In genomic region chr11:115863895-115864294, GRCm38 (mm10) we compare ENCODE assay signal across 26 mouse cellular contexts. TPM values are rescaled to one million over a fixed set of nuclear protein-coding genes. Genes with fewer than 3 reads are reported as not detected.
DNase-seq lines count a peak whose midpoint lies in the region; ATAC-seq and TF ChIP-seq lines count a peak whose summit lies in the region.
"Had no signal": no experiment of that assay in that cellular context is flagged by ENCODE, and none has a peak within 500 bp of the region (broad histone marks: within the 10 kb centered on the region; RNA-seq: fewer than 3 reads in every experiment).

No protein-coding gene starts in this region.

- peak; percentile 57 for TF ChIP-seq CTCF in intestine, postnatal 0 days (IDR thresholded peaks at IDR 0.05; ENCODE audit: low read depth)
- TF ChIP-seq CTCF in liver, postnatal 0 days (IDR thresholded peaks at IDR 0.05; ENCODE audit: low read depth) = peak; percentile 37; the same call in 1 of the 2 replicates
- TF ChIP-seq CTCF in CH12.LX (conservative IDR thresholded peaks at IDR 0.05 in 1 of 2, IDR thresholded peaks at IDR 0.05 in 1 of 2; ENCODE audit: low read depth in 2 of 2, low read length in 2 of 2) = peak; percentile 17 to 46; a peak in 2 of 4 replicates
- peak; percentile 48 for TF ChIP-seq CTCF in stomach, postnatal 0 days (IDR thresholded peaks at IDR 0.05; ENCODE audit: low read depth)

- H3K36me3 ChIP-seq in intestine, postnatal 0 days (ENCODE audit: control insufficient read depth, insufficient read depth) = no peaks in the 10 kb centered on the region
- H3K36me3 ChIP-seq in intestine, embryonic 15.5 days = no peaks in the 10 kb centered on the region
- no peaks in the 10 kb centered on the region for H3K36me3 ChIP-seq in liver, postnatal 0 days (replicated peaks; ENCODE audit: insufficient read depth, low read length)
- no peaks in the 10 kb centered on the region for H3K36me3 ChIP-seq in liver, embryonic 12.5 days
- H3K36me3 ChIP-seq in CH12.LX (replicated peaks in 1 of 2; ENCODE audit: control insufficient read depth in 1 of 2, insufficient read depth in 1 of 2, low read length in 1 of 2) = no peaks in the 10 kb centered on the region
- H3K36me3 ChIP-seq in stomach, postnatal 0 days (ENCODE audit: control insufficient read depth, insufficient read depth, low read length) = no peaks in the 10 kb centered on the region
- H3K36me3 ChIP-seq: heart, embryonic 12.5 days; hindbrain, embryonic 15.5 days; midbrain, embryonic 10.5 days had no signal

- no peak overlapping the region for H3K4me3 ChIP-seq in intestine, postnatal 0 days (ENCODE audit: low read depth, low read length)
- no peak overlapping the region for H3K4me3 ChIP-seq in intestine, embryonic 15.5 days (replicated peaks)
- no peak overlapping the region for H3K4me3 ChIP-seq in liver, postnatal 0 days (ENCODE audit: low read depth, low read length)
- no peak overlapping the region for H3K4me3 ChIP-seq in liver, embryonic 12.5 days
- H3K4me3 ChIP-seq in CH12.LX (replicated peaks in 1 of 3; ENCODE audit: low read depth in 2 of 3, low read length in 2 of 3, poor library complexity in 1 of 3) = no peak overlapping the region
- no peak overlapping the region for H3K4me3 ChIP-seq in stomach, postnatal 0 days (ENCODE audit: low read depth, low read length)
- H3K4me3 ChIP-seq: heart, embryonic 12.5 days; hindbrain, embryonic 15.5 days; midbrain, embryonic 10.5 days had no signal

- dilution Hi-C loops in CH12.LX (cut with MboI; ENCODE audit: extremely low pct_ligation_motif_present, extremely low pct_unique_long_range_greater_than_20kb, low sequenced_read_pairs) = no loop called here

- peaks cover 7% of the 10 kb centered on the region; the same call in 1 of the 2 replicates for H3K27me3 ChIP-seq in intestine, postnatal 0 days (replicated peaks; ENCODE audit: control insufficient read depth, insufficient read depth, low read length)
- peaks cover 21% of the 10 kb centered on the region for H3K27me3 ChIP-seq in intestine, embryonic 15.5 days (replicated peaks)
- H3K27me3 ChIP-seq in liver, postnatal 0 days (ENCODE audit: insufficient read depth, low read length) = peaks cover 18% of the 10 kb centered on the region
- H3K27me3 ChIP-seq in liver, embryonic 12.5 days (replicated peaks) = peaks cover 72% of the 10 kb centered on the region
- H3K27me3 ChIP-seq in CH12.LX (replicated peaks) = peaks cover 76% of the 10 kb centered on the region
- peaks cover 3% of the 10 kb centered on the region; the same call in 1 of the 2 replicates for H3K27me3 ChIP-seq in stomach, postnatal 0 days (ENCODE audit: control insufficient read depth, insufficient read depth, low read length)

- no peak for TF ChIP-seq EP300 in liver, postnatal 0 days (IDR thresholded peaks at IDR 0.05; ENCODE audit: low read depth)
- no peak for TF ChIP-seq EP300 in CH12.LX (IDR thresholded peaks at IDR 0.05; ENCODE audit: low read length)
- TF ChIP-seq EP300 in stomach, postnatal 0 days (optimal IDR thresholded peaks at IDR 0.05) = no peak

- no peak overlapping the region for H3K27ac ChIP-seq in intestine, postnatal 0 days (ENCODE audit: low read depth, low read length)
- H3K27ac ChIP-seq in intestine, embryonic 15.5 days = no peak overlapping the region
- H3K27ac ChIP-seq in liver, postnatal 0 days (ENCODE audit: low read depth) = no peak overlapping the region
- no peak overlapping the region for H3K27ac ChIP-seq in liver, embryonic 12.5 days
- no peak overlapping the region for H3K27ac ChIP-seq in CH12.LX (ENCODE audit: insufficient read depth, low read depth)
- H3K27ac ChIP-seq in stomach, postnatal 0 days (replicated peaks) = no peak overlapping the region
- H3K27ac ChIP-seq: hindbrain, embryonic 15.5 days; macrophage; midbrain, embryonic 10.5 days had no signal

- no peaks in the 10 kb centered on the region for H3K9me3 ChIP-seq in intestine, postnatal 0 days (ENCODE audit: control insufficient read depth)
- no peaks in the 10 kb centered on the region for H3K9me3 ChIP-seq in intestine, embryonic 15.5 days
- no peaks in the 10 kb centered on the region for H3K9me3 ChIP-seq in liver, postnatal 0 days (ENCODE audit: low read length)
- H3K9me3 ChIP-seq in liver, embryonic 12.5 days (replicated peaks) = no peaks in the 10 kb centered on the region
- no peaks in the 10 kb centered on the region for H3K9me3 ChIP-seq in CH12.LX (replicated peaks; ENCODE audit: low read length)
- H3K9me3 ChIP-seq in stomach, postnatal 0 days (ENCODE audit: control insufficient read depth, low read length) = no peaks in the 10 kb centered on the region
- H3K9me3 ChIP-seq: heart, embryonic 12.5 days; hindbrain, embryonic 15.5 days; midbrain, embryonic 10.5 days had no signal

- DNase-seq in liver, postnatal 0 days = no peak
- DNase-seq in CH12.LX (ENCODE audit: extremely low read depth) = no peak
- no peak for DNase-seq in stomach, postnatal 0 days (ENCODE audit: low spot score)
- no peak for DNase-seq in urinary bladder, postnatal 10 days (ENCODE audit: low spot score)
- DNase-seq: adrenal gland, postnatal 36 days; cerebellum, adult 11-12 months; cerebellum, postnatal 25 days; embryo, embryonic 11 days; heart, postnatal 14 days; kidney, adult 18-20 months; lung, adult 2 months; right cerebral cortex, adult 18-20 months; thymus, postnatal 25 days had no signal

- in situ Hi-C loops in CH12.LX (cut with MboI; ENCODE audit: low pct_ligation_motif_present, low pct_unique_long_range_greater_than_20kb, low sequenced_read_pairs) = no loop called here

- H3K4me1 ChIP-seq in intestine, postnatal 0 days (replicated peaks; ENCODE audit: control insufficient read depth, insufficient read depth, low read length) = no peaks in the 10 kb centered on the region
- H3K4me1 ChIP-seq in intestine, embryonic 15.5 days (replicated peaks) = peaks cover 7% of the 10 kb centered on the region
- H3K4me1 ChIP-seq in liver, postnatal 0 days (ENCODE audit: insufficient read depth) = peaks cover 4% of the 10 kb centered on the region
- peaks cover 8% of the 10 kb centered on the region for H3K4me1 ChIP-seq in liver, embryonic 12.5 days
- H3K4me1 ChIP-seq in CH12.LX (ENCODE audit: control insufficient read depth in 1 of 2, insufficient read depth in 2 of 2) = peaks cover 3 to 4% of the 10 kb centered on the region in 2 experiments; a peak in 2 of 4 replicates
- no peaks in the 10 kb centered on the region for H3K4me1 ChIP-seq in stomach, postnatal 0 days (replicated peaks; ENCODE audit: control insufficient read depth, insufficient read depth)

- H3K9ac ChIP-seq in intestine, postnatal 0 days (ENCODE audit: low read depth, low read length) = no peak overlapping the region
- H3K9ac ChIP-seq in intestine, embryonic 15.5 days = no peak overlapping the region
- H3K9ac ChIP-seq in liver, postnatal 0 days (replicated peaks) = no peak overlapping the region
- H3K9ac ChIP-seq in liver, embryonic 12.5 days = no peak overlapping the region
- H3K9ac ChIP-seq in CH12.LX (ENCODE audit: insufficient read depth, low read depth) = no peak overlapping the region
- H3K9ac ChIP-seq in stomach, postnatal 0 days (ENCODE audit: low read length) = no peak overlapping the region
- H3K9ac ChIP-seq: heart, embryonic 12.5 days; hindbrain, embryonic 15.5 days had no signal

- H3K79me2 ChIP-seq in CH12.LX (replicated peaks; ENCODE audit: control insufficient read depth, extremely low read depth, insufficient read depth, poor library complexity, severe bottlenecking) = no peaks in the 10 kb centered on the region

- TF ChIP-seq RAD21 in CH12.LX (IDR thresholded peaks at IDR 0.05; ENCODE audit: low read depth, low read length) = no peak

- ATAC-seq in intestine, postnatal 0 days = no peak
- no peak for ATAC-seq in intestine, embryonic 15.5 days
- no peak for ATAC-seq in liver, postnatal 0 days
- ATAC-seq in liver, embryonic 12.5 days = no peak
- no peak for ATAC-seq in stomach, postnatal 0 days (ENCODE audit: low FRiP score, low TSS enrichment)
- ATAC-seq: forebrain, embryonic 16.5 days had no signal

- TF ChIP-seq POLR2A in CH12.LX (IDR thresholded peaks at IDR 0.05; ENCODE audit: low read depth, low read length) = no peak

- 81% methylated on average over 8 of the region's 8 CpGs for WGBS in intestine, postnatal 0 days
- WGBS in intestine, embryonic 15.5 days = 84% methylated on average over 8 of the region's 8 CpGs
- 73% methylated on average over 8 of the region's 8 CpGs for WGBS in liver, postnatal 0 days (ENCODE audit: insufficient replicate concordance)
- 65% methylated on average over 8 of the region's 8 CpGs for WGBS in liver, embryonic 12.5 days (ENCODE audit: insufficient replicate concordance)
- WGBS in stomach, postnatal 0 days = 83% methylated on average over 8 of the region's 8 CpGs

- H3K4me2 ChIP-seq in intestine, postnatal 0 days (replicated peaks; ENCODE audit: low read depth) = no peak overlapping the region
- H3K4me2 ChIP-seq in intestine, embryonic 15.5 days (replicated peaks) = no peak overlapping the region
- no peak overlapping the region for H3K4me2 ChIP-seq in liver, postnatal 0 days (ENCODE audit: low read depth, low read length)
- H3K4me2 ChIP-seq in liver, embryonic 12.5 days = no peak overlapping the region
- no peak overlapping the region for H3K4me2 ChIP-seq in CH12.LX (ENCODE audit: insufficient read depth, low read depth, poor library complexity, severe bottlenecking)
- H3K4me2 ChIP-seq in stomach, postnatal 0 days (replicated peaks; ENCODE audit: low read depth) = no peak overlapping the region
- H3K4me2 ChIP-seq: heart, embryonic 12.5 days; hindbrain, embryonic 15.5 days had no signal

RNA-seq across cellular contexts. Expression of gene Myo15b, which starts 5.7 kb away (rescaled TPM):
- 332 and 377 TPM in 2 replicates for polyA plus RNA-seq in intestine, postnatal 0 days (2015; fragmentation: Nextera tagmentation; extraction: Ambion mirVana)
- polyA plus RNA-seq in intestine, embryonic 15.5 days (2015; fragmentation: Nextera tagmentation; extraction: Ambion mirVana) = 95.2 and 111 TPM in 2 replicates
- polyA plus RNA-seq in liver, postnatal 0 days (2015; fragmentation: Nextera tagmentation; extraction: Ambion mirVana) = 2.4 and 2.7 TPM in 2 replicates
- 0.38 and 0.83 TPM in 2 replicates for polyA plus RNA-seq in liver, embryonic 12.5 days (2016; fragmentation: Nextera tagmentation; extraction: Ambion mirVana)
- 0.17 and 0.21 TPM in 2 replicates for total RNA-seq in CH12.LX (2012; rRNA removed)
- total RNA-seq in CH12.LX (2014; rRNA removed) = not detected in 2 replicates
- polyA plus RNA-seq in CH12.LX (2012; ENCODE audit: insufficient read length, low read depth) = 0.43 and 0.72 TPM in 2 replicates
- polyA plus RNA-seq in stomach, postnatal 0 days (2015; fragmentation: Nextera tagmentation; extraction: Ambion mirVana) = 16.0 and 18.2 TPM in 2 replicates
- total RNA-seq: monocyte, adult 5-6 weeks had no signal

RNA-seq across cellular contexts. Expression of gene Smim5, which starts 35.9 kb away (rescaled TPM):
- 1.9 and 3.4 TPM in 2 replicates for polyA plus RNA-seq in intestine, postnatal 0 days (2015; fragmentation: Nextera tagmentation; extraction: Ambion mirVana)
- polyA plus RNA-seq in intestine, embryonic 15.5 days (2015; fragmentation: Nextera tagmentation; extraction: Ambion mirVana) = 1.6 and 3.0 TPM in 2 replicates
- polyA plus RNA-seq in liver, postnatal 0 days (2015; fragmentation: Nextera tagmentation; extraction: Ambion mirVana) = 16.8 and 21.5 TPM in 2 replicates
- 47.5 and 48.9 TPM in 2 replicates for polyA plus RNA-seq in liver, embryonic 12.5 days (2016; fragmentation: Nextera tagmentation; extraction: Ambion mirVana)
- 0.42 and 0.46 TPM in 2 replicates for total RNA-seq in CH12.LX (2012; rRNA removed)
- 0.98 and 1.6 TPM in 2 replicates for total RNA-seq in CH12.LX (2014; rRNA removed)
- polyA plus RNA-seq in CH12.LX (2012; ENCODE audit: insufficient read length, low read depth) = 1.4 and 2.3 TPM in 2 replicates
- polyA plus RNA-seq in stomach, postnatal 0 days (2015; fragmentation: Nextera tagmentation; extraction: Ambion mirVana) = 16.8 and 17.9 TPM in 2 replicates
- polyA plus RNA-seq: testis, adult 2 months had no signal

RNA-seq across cellular contexts. Expression of gene Llgl2, which starts 40.0 kb away (rescaled TPM):
- 60.5 and 61.8 TPM in 2 replicates for polyA plus RNA-seq in intestine, postnatal 0 days (2015; fragmentation: Nextera tagmentation; extraction: Ambion mirVana)
- 77.2 and 80.6 TPM in 2 replicates for polyA plus RNA-seq in intestine, embryonic 15.5 days (2015; fragmentation: Nextera tagmentation; extraction: Ambion mirVana)
- polyA plus RNA-seq in liver, postnatal 0 days (2015; fragmentation: Nextera tagmentation; extraction: Ambion mirVana) = 15.1 and 20.9 TPM in 2 replicates
- 13.4 and 14.3 TPM in 2 replicates for polyA plus RNA-seq in liver, embryonic 12.5 days (2016; fragmentation: Nextera tagmentation; extraction: Ambion mirVana)
- total RNA-seq in CH12.LX (2012; rRNA removed) (12.3 and 14.7 TPM in 2 replicates), CH12.LX (2014; rRNA removed) (3.8 and 4.4 TPM in 2 replicates)
- polyA plus RNA-seq in CH12.LX (2012; ENCODE audit: insufficient read length, low read depth) = 6.8 and 9.2 TPM in 2 replicates
- polyA plus RNA-seq in stomach, postnatal 0 days (2015; fragmentation: Nextera tagmentation; extraction: Ambion mirVana) = 58.4 and 63.5 TPM in 2 replicates

RNA-seq across cellular contexts. Expression of gene Smim6, which starts 47.9 kb away (rescaled TPM):
- polyA plus RNA-seq in intestine, postnatal 0 days (2015; fragmentation: Nextera tagmentation; extraction: Ambion mirVana) = 29.6 and 32.9 TPM in 2 replicates
- 25.4 and 31.4 TPM in 2 replicates for polyA plus RNA-seq in intestine, embryonic 15.5 days (2015; fragmentation: Nextera tagmentation; extraction: Ambion mirVana)
- polyA plus RNA-seq in liver, postnatal 0 days (2015; fragmentation: Nextera tagmentation; extraction: Ambion mirVana) = 1.9 TPM in 2 replicates
- polyA plus RNA-seq in liver, embryonic 12.5 days (2016; fragmentation: Nextera tagmentation; extraction: Ambion mirVana) = 3.1 and 3.7 TPM in 2 replicates
- 0.21 and 0.29 TPM in 2 replicates for total RNA-seq in CH12.LX (2012; rRNA removed)
- not detected in 2 replicates for total RNA-seq in CH12.LX (2014; rRNA removed)
- 0.56 and 0.59 TPM in 2 replicates for polyA plus RNA-seq in CH12.LX (2012; ENCODE audit: insufficient read length, low read depth)
- 184 and 185 TPM in 2 replicates for polyA plus RNA-seq in stomach, postnatal 0 days (2015; fragmentation: Nextera tagmentation; extraction: Ambion mirVana)
- total RNA-seq: adrenal gland, postnatal 36 days; layer of hippocampus, postnatal 25 days; left cerebral cortex, postnatal 14 days; monocyte, adult 5-6 weeks had no signal
- polyA plus RNA-seq: macrophage; neural tube, embryonic 11.5 days had no signal

RNA-seq across cellular contexts. Expression of gene Tsen54, which starts 49.4 kb away (rescaled TPM):
- polyA plus RNA-seq in intestine, postnatal 0 days (2015; fragmentation: Nextera tagmentation; extraction: Ambion mirVana) = 16.7 and 17.0 TPM in 2 replicates
- polyA plus RNA-seq in intestine, embryonic 15.5 days (2015; fragmentation: Nextera tagmentation; extraction: Ambion mirVana) = 31.3 and 34.9 TPM in 2 replicates
- 7.7 and 8.8 TPM in 2 replicates for polyA plus RNA-seq in liver, postnatal 0 days (2015; fragmentation: Nextera tagmentation; extraction: Ambion mirVana)
- 23.5 and 25.6 TPM in 2 replicates for polyA plus RNA-seq in liver, embryonic 12.5 days (2016; fragmentation: Nextera tagmentation; extraction: Ambion mirVana)
- total RNA-seq in CH12.LX (2012; rRNA removed) (71.1 and 71.2 TPM in 2 replicates), CH12.LX (2014; rRNA removed) (44.9 and 45.8 TPM in 2 replicates)
- 55.0 and 59.4 TPM in 2 replicates for polyA plus RNA-seq in CH12.LX (2012; ENCODE audit: insufficient read length, low read depth)
- 18.8 and 20.1 TPM in 2 replicates for polyA plus RNA-seq in stomach, postnatal 0 days (2015; fragmentation: Nextera tagmentation; extraction: Ambion mirVana)
